Mouse (Mus musculus) lung, embryonic 16.5 days (tissue): ENCODE measurements at regions not wholly inside any gene's neighbourhood (a gene's known extent, or its start where the extent isn't known, plus 50 kb on each side); places are given as distances from the start of the nearest gene placed in this dataset.

Source experiments
- ATAC-seq: fragments of 200-750 bp; cut with Nextera tagmentation; 2 replicates; pipeline ENCODE4 v1.8.0; 2017; ENCODE audit warnings: low read depth, mild to moderate bottlenecking, moderate library complexity
- H3K27ac ChIP-seq: fragments of 300-500 bp; sonication (generic); 2 replicates; pipeline ENCODE4 v1.5.1; 2014; ENCODE audit warnings: mild to moderate bottlenecking, control low read depth, low read length
- H3K27me3 ChIP-seq: fragments of 300-500 bp; sonication (generic); 2 replicates; pipeline ENCODE4 v1.6.1; 2014; ENCODE audit warnings: low read depth, low read length, mixed read lengths; ENCODE audit not compliant: control insufficient read depth, insufficient read depth
- H3K36me3 ChIP-seq: fragments of 300-500 bp; sonication (generic); 2 replicates; pipeline ENCODE4 v1.6.1; 2014; ENCODE audit warnings: low read length; ENCODE audit not compliant: control insufficient read depth, insufficient read depth
- H3K4me1 ChIP-seq: fragments of 300-500 bp; sonication (generic); replicated peaks from 2 replicates; pipeline ENCODE4 v1.6.1; 2014; ENCODE audit warnings: low read length, mixed read lengths; ENCODE audit not compliant: control insufficient read depth, insufficient read depth
- H3K4me2 ChIP-seq: fragments of 300-500 bp; sonication (generic); 2 replicates; pipeline ENCODE4 v1.6.1; 2014; ENCODE audit warnings: low read depth, low read length, control low read depth
- H3K4me3 ChIP-seq: fragments of 300-500 bp; sonication (generic); 2 replicates; pipeline ENCODE4 v1.5.1; 2014; ENCODE audit warnings: mild to moderate bottlenecking, low read length, control low read depth
- H3K9ac ChIP-seq: fragments of 300-500 bp; sonication (generic); 2 replicates; pipeline ENCODE4 v1.6.1; 2014; ENCODE audit warnings: low read length, control low read depth
- H3K9me3 ChIP-seq: fragments of 300-500 bp; sonication (generic); 2 replicates; pipeline ENCODE4 v1.6.1; 2016; ENCODE audit warnings: low read length; ENCODE audit not compliant: control insufficient read depth
- WGBS: fragments of 180-500 bp; shearing (Covaris S2); extraction: QIAGEN DNeasy Blood & Tissue Kit; methylation state at CpG from one replicate; pipeline ENCODE4 v1.1.7; 2014; 5-methylcytosine and 5-hydroxymethylcytosine counted together

- H3K27me3 ChIP-seq: no peaks in the 10 kb centered on the region
- no peak for ATAC-seq
- H3K4me2 ChIP-seq: peak overlapping the region; percentile 17; the same call in 1 of the 2 replicates
- H3K27ac ChIP-seq: no peak overlapping the region
- no peaks in the 10 kb centered on the region for H3K36me3 ChIP-seq
- H3K9me3 ChIP-seq: no peaks in the 10 kb centered on the region
- no peaks in the 10 kb centered on the region for H3K4me1 ChIP-seq
- no peak overlapping the region for H3K4me3 ChIP-seq
- no peak overlapping the region for H3K9ac ChIP-seq
- 39% methylated on average over 18 of the region's 18 CpGs for WGBS
These were observed 151.5 kb downstream of the 4933412E24Rik start for GRCm38 (mm10) chr15:59864746-59865499.

DNA sequence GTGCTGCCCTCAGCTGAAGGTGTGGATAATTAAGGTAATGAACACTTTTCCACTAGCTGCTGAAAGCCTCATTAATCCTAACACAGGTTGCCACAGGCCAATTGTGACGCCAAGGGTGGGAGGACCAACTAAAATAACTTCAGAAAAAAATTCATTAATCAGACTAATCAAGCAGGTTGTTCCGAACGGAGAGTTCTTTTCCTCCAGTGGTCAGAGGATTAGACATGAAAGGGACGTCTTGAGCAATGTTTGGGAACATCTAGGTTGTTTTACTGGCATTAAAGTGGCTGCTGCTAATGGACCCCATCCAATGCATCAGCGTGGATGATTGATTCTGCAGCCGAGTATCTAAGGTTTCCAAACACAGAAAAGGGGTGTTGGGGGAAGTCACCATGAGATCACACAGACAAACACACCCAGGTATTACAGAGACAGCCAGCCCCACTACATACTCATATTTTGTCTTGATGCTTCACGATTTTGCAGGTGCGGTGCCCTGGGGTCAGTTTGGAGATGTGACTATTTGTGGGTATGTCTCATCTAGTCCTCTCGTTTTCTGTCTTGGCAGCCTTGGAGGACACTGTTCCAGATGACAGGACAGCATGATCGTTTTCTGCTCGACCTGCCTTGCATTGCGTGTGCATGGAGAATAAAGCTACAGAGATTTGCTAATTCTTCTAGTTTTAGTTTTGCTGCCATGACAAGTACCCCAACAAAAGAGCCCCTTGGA, 164.0 kb downstream of the 4933412E24Rik start:
- ATAC-seq: no peak
- Histone ChIP-seq H3K27me3 (no peaks in the 10 kb centered on the region), H3K36me3 (no peaks in the 10 kb centered on the region), H3K9me3 (no peaks in the 10 kb centered on the region), H3K4me1 (no peaks in the 10 kb centered on the region), H3K4me3 (no peak overlapping the region), H3K27ac (no peak overlapping the region), H3K9ac (no peak overlapping the region), H3K4me2 (no peak overlapping the region)
- WGBS: 73% methylated on average over 12 of the region's 12 CpGs

DNA sequence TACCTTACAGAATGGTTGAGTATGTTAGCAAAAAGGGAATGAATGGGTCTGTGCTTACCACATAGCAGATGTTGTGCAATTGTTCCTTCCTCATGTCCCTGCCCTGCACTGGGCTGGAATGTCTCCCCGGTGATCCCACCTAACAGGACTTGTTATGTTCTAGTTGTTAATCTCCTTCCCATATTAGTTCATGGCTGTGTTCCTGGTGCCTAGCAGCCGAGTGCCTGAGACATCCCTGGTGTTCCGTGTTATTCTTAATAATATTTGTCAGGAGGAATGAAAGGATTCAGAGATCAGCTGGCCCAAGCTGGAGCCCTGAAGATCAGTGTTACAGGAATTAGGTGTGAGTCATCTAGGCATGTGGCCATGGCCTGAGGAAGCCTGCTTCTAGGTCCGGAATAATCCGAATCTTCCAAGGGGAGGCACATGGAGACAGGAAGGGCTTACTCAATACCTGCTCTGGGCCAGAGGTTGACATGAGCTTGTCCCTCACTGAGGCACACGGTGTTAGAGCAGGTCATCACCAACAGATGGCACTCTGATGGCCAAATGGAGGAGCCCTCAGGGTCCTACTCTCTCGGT, 171.2 kb downstream of the 4933412E24Rik start:
- no peak for ATAC-seq
- H3K4me1 ChIP-seq: no peaks in the 10 kb centered on the region
- no peaks in the 10 kb centered on the region for H3K27me3 ChIP-seq
- 69% methylated on average over 7 of the region's 7 CpGs for WGBS
- no peak overlapping the region for H3K27ac ChIP-seq
- H3K9ac ChIP-seq: no peak overlapping the region
- H3K36me3 ChIP-seq: no peaks in the 10 kb centered on the region
- no peaks in the 10 kb centered on the region for H3K9me3 ChIP-seq
- H3K4me2 ChIP-seq: no peak overlapping the region
- no peak overlapping the region for H3K4me3 ChIP-seq

- Histone ChIP-seq H3K27ac (no peak overlapping the region), H3K9ac (no peak overlapping the region), H3K4me3 (no peak overlapping the region), H3K27me3 (no peaks in the 10 kb centered on the region), H3K36me3 (no peaks in the 10 kb centered on the region), H3K4me2 (no peak overlapping the region), H3K4me1 (peaks cover 3% of the 10 kb centered on the region; the same call in 1 of the 2 replicates), H3K9me3 (no peaks in the 10 kb centered on the region)
- 64% methylated on average over 5 of the region's 5 CpGs for WGBS
- ATAC-seq: no peak
These were observed 179.8 kb downstream of the 4933412E24Rik start for GRCm38 (mm10) chr15:59836631-59837030.

- Histone ChIP-seq H3K9me3 (no peaks in the 10 kb centered on the region), H3K4me1 (no peaks in the 10 kb centered on the region), H3K36me3 (no peaks in the 10 kb centered on the region), H3K9ac (no peak overlapping the region), H3K27ac (no peak overlapping the region), H3K4me2 (no peak overlapping the region), H3K27me3 (no peaks in the 10 kb centered on the region), H3K4me3 (no peak overlapping the region)
- ATAC-seq: no peak
- WGBS: 76% methylated on average over 3 of the region's 3 CpGs
These were observed 183.2 kb downstream of the 4933412E24Rik start for GRCm38 (mm10) chr15:59833232-59833631.

DNA sequence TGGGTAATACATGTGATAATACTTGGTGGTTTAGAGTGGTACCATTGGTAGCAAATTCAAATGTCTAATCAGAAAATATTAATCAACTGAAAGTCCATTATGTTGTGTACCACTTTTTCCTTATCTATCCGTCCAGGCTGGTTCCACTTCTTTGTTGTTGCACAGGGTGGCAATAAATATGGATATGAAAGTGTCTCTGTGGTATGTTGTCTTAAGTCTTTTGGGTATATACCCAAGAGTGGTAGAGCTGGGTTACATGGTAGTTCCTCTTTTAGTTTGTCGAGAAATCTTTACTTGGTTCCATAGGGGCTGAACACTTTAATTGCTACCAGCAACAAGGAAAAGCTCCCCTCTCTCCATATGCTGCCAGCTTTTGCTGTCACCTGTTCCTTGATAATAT, 184.9 kb downstream of the 4933412E24Rik start:
- Histone ChIP-seq H3K36me3 (no peaks in the 10 kb centered on the region), H3K27me3 (no peaks in the 10 kb centered on the region), H3K9me3 (no peaks in the 10 kb centered on the region), H3K4me3 (no peak overlapping the region), H3K27ac (no peak overlapping the region), H3K4me2 (no peak overlapping the region), H3K4me1 (no peaks in the 10 kb centered on the region), H3K9ac (no peak overlapping the region)
- ATAC-seq: no peak
- WGBS: 83% methylated on average over 2 of the region's 2 CpGs

DNA sequence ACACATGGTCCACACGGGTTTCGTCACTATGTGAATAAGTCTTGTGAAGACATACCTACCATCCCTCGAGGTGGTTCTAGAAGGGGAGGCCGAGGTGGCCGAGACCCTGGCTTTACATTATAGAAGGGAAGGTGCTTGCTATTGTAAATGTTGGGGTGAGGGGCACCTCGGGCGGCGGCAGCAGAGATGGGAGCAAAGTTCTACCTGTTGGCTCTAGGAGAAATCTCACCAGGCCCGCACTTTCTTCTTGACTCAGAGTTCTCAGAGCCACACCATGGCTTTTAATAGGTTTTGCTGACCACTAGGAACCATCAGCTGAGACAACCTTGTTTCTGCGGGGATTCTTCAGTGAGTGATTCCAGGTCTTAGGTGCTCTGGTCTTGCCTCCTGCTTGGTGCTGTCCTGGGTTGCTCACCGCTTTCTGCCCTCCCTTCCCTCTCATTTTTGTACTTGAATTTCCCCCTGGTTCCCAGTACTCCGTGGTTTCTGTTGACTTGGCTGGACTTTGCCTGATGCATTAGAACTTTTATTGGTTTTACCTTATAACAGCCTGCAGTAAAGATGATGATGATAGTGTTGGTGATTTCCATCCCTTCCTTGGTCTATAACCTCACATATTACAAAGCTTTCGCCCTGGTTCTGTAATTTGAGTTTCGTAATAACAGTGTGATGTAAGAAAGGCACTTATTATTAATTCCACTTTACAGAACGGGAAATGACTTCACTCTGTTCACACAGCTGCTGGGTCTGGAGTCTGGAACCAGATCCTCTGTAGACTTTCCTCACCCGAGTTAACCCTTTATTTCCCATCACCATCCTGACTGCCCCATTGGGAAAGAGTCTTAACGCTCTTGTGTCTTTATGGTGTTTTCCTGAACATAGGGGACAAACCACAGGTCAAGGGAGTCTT, 185.6 kb downstream of the 4933412E24Rik start:
- WGBS: 73% methylated on average over 17 of the region's 17 CpGs
- no peak overlapping the region for H3K27ac ChIP-seq
- no peak for ATAC-seq
- H3K4me2 ChIP-seq: no peak overlapping the region
- no peak overlapping the region for H3K4me3 ChIP-seq
- H3K4me1 ChIP-seq: peaks cover 5% of the 10 kb centered on the region; the same call in 1 of the 2 replicates
- no peaks in the 10 kb centered on the region for H3K27me3 ChIP-seq
- H3K36me3 ChIP-seq: no peaks in the 10 kb centered on the region
- no peaks in the 10 kb centered on the region for H3K9me3 ChIP-seq
- H3K9ac ChIP-seq: no peak overlapping the region

DNA sequence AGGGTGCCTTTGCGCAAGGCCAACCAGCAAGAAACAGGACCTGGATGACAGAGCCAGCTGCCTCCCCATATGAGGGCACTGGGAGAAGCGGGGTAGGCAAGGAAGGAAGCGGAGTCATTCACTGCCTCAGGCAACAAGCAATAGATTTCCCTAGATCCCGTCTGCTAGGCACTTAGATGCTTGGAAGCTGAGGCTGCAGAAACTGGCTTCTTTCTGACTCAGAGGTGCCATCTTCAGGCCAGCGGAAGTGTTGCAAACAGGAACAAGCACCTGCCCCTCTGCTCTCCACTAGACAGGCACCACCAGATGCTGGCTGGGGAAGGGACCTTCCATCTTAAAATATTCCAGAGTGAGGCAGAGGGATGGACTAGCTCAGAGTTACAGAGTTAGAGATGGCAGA, 188.0 kb downstream of the 4933412E24Rik start:
- 22% methylated on average over 5 of the region's 5 CpGs for WGBS
- ATAC-seq: peak; percentile 51
- H3K4me3 ChIP-seq: no peak overlapping the region
- no peaks in the 10 kb centered on the region for H3K27me3 ChIP-seq
- H3K4me2 ChIP-seq: 0 out of 2 replicates have a peak overlapping the region, but pooled peaks have one; percentile 5
- H3K36me3 ChIP-seq: no peaks in the 10 kb centered on the region
- no peak overlapping the region for H3K9ac ChIP-seq
- no peak overlapping the region for H3K27ac ChIP-seq
- peaks cover 10% of the 10 kb centered on the region; the same call in 1 of the 2 replicates for H3K4me1 ChIP-seq
- H3K9me3 ChIP-seq: no peaks in the 10 kb centered on the region
